Mouse (Mus musculus): ENCODE measurements at regions not wholly inside any gene's neighbourhood (a gene's known extent, or its start where the extent isn't known, plus 50 kb on each side); places are given as distances from the start of the nearest gene placed in this dataset.

GRCm38 (mm10) chr1:55807028-55807427 is 401.3 kb downstream of the Plcl1 start:
- H3K36me3 ChIP-seq: no peaks in the 10 kb centered on the region
- ATAC-seq (ENCODE audit: low FRiP score, low read depth): no peak
- H3K9ac ChIP-seq: no peak overlapping the region
- H3K27ac ChIP-seq (replicated peaks): no peak overlapping the region
- H3K4me1 ChIP-seq (replicated peaks): no peaks in the 10 kb centered on the region
- H3K4me3 ChIP-seq: no peak overlapping the region
- no peaks in the 10 kb centered on the region for H3K9me3 ChIP-seq
- H3K4me2 ChIP-seq: no peak overlapping the region
- WGBS: 76% methylated on average over 5 of the region's 5 CpGs
- H3K27me3 ChIP-seq: no peaks in the 10 kb centered on the region

DNA sequence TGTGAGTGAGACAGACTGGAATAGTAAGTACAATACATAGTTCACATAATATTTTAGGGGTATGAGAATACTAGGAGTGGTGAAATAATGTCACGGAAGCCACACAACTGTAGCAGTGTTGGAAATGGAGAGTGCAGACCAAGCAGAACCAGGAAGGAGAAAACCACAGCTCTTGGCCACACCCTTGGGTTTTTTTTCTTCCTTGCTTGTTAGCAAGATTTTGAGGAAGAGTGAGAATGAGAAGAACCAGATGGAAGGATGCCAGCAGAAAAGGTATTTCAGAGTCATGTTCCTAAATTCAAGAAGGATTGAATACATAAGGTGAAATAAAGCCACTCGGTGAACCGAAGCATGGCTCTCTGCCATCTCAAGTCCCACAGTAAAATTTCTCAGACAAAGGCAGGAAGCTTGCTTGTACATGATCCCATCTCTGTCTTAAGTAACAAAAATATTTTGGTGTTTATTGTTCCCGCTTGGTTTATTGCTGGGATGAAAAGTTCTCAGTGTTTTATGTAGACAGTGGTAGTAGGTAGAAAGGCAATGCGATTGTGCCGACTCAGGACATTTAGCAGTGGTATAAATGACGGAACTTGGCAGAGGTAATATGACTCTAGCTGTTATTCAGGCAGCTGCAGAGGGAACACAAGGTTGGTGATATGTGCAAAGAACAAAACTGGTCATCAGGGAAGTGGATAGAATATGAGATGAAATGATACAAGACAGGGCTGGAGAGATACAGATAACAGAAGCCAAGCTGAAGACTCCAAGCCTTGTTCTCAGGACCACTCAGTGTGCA is 403.2 kb downstream of the Plcl1 start:
- Histone ChIP-seq H3K9ac (no peak overlapping the region), H3K4me2 (no peak overlapping the region), H3K4me3 (no peak overlapping the region), H3K27ac (replicated peaks) (no peak overlapping the region), H3K27me3 (no peaks in the 10 kb centered on the region), H3K9me3 (no peaks in the 10 kb centered on the region), H3K4me1 (replicated peaks) (no peaks in the 10 kb centered on the region), H3K36me3 (no peaks in the 10 kb centered on the region)
- WGBS: 83% methylated on average over 7 of the region's 7 CpGs
- ATAC-seq (ENCODE audit: low FRiP score, low read depth): no peak

- H3K9ac ChIP-seq: no peak overlapping the region
- H3K9me3 ChIP-seq: no peaks in the 10 kb centered on the region
- H3K4me1 ChIP-seq (replicated peaks): no peaks in the 10 kb centered on the region
- no peak overlapping the region for H3K4me3 ChIP-seq
- no peaks in the 10 kb centered on the region for H3K36me3 ChIP-seq
- no peak overlapping the region for H3K27ac ChIP-seq (replicated peaks)
- H3K4me2 ChIP-seq: no peak overlapping the region
- H3K27me3 ChIP-seq: no peaks in the 10 kb centered on the region
- 81% methylated on average over 1 of the region's 1 CpGs for WGBS
- ATAC-seq (ENCODE audit: low FRiP score, low read depth): no peak
Observed at GRCm38 (mm10) chr1:55812486-55812885, 406.8 kb downstream of the Plcl1 start.

DNA sequence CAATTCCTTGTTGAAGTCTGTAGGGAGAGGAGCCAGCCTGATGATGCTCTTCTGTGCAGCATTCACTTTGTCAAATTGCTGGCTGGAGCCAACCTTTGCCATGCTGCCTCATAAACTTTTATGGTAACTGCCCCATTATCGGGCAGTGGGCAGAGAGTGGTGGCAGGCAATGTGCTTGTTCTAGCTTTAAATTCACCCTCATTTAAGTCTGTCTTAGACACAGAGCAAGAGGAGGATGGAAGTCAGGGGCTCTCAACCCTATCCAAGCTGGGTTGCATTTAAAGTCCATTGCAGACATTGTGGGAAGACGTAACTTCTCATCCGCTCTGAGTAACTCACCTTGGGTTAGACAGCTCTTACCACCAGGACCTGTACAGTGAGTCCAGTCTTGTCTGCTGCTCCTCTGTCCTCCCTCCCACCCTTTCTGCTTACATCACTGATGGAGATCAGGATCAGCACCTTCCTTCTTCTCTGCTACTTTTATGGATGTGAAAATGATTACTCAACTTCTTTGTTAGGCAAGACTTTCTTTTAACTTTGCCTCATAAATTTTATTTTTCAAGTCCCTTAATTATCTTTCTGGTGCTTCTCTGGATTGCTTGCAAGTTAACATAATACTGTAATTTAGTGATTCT is 415.3 kb downstream of the Plcl1 start:
- H3K4me2 ChIP-seq: no peak overlapping the region
- H3K4me1 ChIP-seq (replicated peaks): no peaks in the 10 kb centered on the region
- no peak overlapping the region for H3K9ac ChIP-seq
- no peak overlapping the region for H3K27ac ChIP-seq (replicated peaks)
- no peaks in the 10 kb centered on the region for H3K27me3 ChIP-seq
- no peak overlapping the region for H3K4me3 ChIP-seq
- ATAC-seq (ENCODE audit: low FRiP score, low read depth): no peak
- WGBS: 93% methylated on average over 3 of the region's 3 CpGs
- H3K9me3 ChIP-seq: no peaks in the 10 kb centered on the region
- no peaks in the 10 kb centered on the region for H3K36me3 ChIP-seq

GRCm38 (mm10) chr1:55822599-55822998 is 416.9 kb downstream of the Plcl1 start:
- Histone ChIP-seq H3K27ac (replicated peaks) (no peak overlapping the region), H3K36me3 (no peaks in the 10 kb centered on the region), H3K9me3 (no peaks in the 10 kb centered on the region), H3K4me1 (replicated peaks) (no peaks in the 10 kb centered on the region), H3K4me2 (no peak overlapping the region), H3K9ac (no peak overlapping the region), H3K4me3 (no peak overlapping the region), H3K27me3 (no peaks in the 10 kb centered on the region)
- 90% methylated on average over 4 of the region's 4 CpGs for WGBS
- no peak for ATAC-seq (ENCODE audit: low FRiP score, low read depth)

DNA sequence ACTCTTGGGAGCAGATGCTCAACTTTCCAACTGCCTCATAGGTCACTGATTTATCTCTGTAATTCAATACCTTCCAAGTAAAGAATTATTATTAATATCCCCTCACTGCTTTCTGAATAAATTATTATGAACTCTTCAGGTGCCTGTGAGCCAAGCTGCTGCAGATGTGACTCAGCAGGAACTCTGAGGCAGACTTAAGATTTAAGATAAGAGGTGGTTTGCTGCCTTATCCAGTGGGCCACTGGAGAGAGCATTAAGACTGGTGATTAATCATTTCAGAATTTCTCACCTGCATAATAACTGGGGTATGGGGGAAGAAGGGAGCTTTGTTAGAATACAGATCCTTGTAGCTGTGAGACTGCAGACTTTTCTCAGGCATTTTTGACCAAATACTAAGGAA is 421.5 kb downstream of the Plcl1 start:
- Histone ChIP-seq H3K4me1 (replicated peaks) (no peaks in the 10 kb centered on the region), H3K36me3 (no peaks in the 10 kb centered on the region), H3K27ac (replicated peaks) (no peak overlapping the region), H3K4me3 (no peak overlapping the region), H3K9me3 (no peaks in the 10 kb centered on the region), H3K9ac (no peak overlapping the region), H3K27me3 (no peaks in the 10 kb centered on the region), H3K4me2 (no peak overlapping the region)
- no peak for ATAC-seq (ENCODE audit: low FRiP score, low read depth)

GRCm38 (mm10) chr1:55835281-55835680 is 429.6 kb downstream of the Plcl1 start:
- H3K9me3 ChIP-seq: no peaks in the 10 kb centered on the region
- H3K27ac ChIP-seq (replicated peaks): no peak overlapping the region
- H3K27me3 ChIP-seq: no peaks in the 10 kb centered on the region
- H3K9ac ChIP-seq: no peak overlapping the region
- H3K36me3 ChIP-seq: no peaks in the 10 kb centered on the region
- no peak overlapping the region for H3K4me3 ChIP-seq
- WGBS: 87% methylated on average over 3 of the region's 3 CpGs
- no peaks in the 10 kb centered on the region for H3K4me1 ChIP-seq (replicated peaks)
- ATAC-seq (ENCODE audit: low FRiP score, low read depth): no peak
- H3K4me2 ChIP-seq: no peak overlapping the region

DNA sequence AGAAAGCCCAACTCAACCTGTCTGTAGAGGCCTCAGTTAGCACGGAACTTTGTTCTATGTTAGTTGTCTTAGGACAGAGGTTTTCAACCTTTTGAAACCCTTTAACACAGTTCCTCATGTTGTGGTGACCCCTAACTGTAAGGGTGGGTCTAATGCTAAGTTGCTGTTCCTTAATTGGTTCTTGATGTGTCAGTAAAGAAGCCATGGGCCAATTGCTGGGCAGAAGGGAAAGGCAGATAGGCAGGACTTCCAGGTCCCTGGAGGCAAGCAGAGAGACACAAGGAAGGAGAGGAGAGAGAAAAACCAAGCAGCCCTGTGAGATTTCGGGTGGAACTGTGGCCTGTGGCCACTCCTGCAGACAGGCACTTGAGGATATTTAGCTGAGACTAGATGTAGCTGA is 431.0 kb downstream of the Plcl1 start:
- Histone ChIP-seq H3K4me1 (replicated peaks) (no peaks in the 10 kb centered on the region), H3K27me3 (no peaks in the 10 kb centered on the region), H3K9ac (no peak overlapping the region), H3K27ac (replicated peaks) (no peak overlapping the region), H3K36me3 (no peaks in the 10 kb centered on the region), H3K4me3 (no peak overlapping the region), H3K4me2 (no peak overlapping the region), H3K9me3 (no peaks in the 10 kb centered on the region)
- WGBS: 82% methylated on average over 2 of the region's 2 CpGs
- ATAC-seq (ENCODE audit: low FRiP score, low read depth): no peak

GRCm38 (mm10) chr1:55837366-55837765 is 431.6 kb downstream of the Plcl1 start:
- Histone ChIP-seq H3K27ac (replicated peaks) (no peak overlapping the region), H3K27me3 (no peaks in the 10 kb centered on the region), H3K9me3 (no peaks in the 10 kb centered on the region), H3K4me2 (no peak overlapping the region), H3K4me1 (replicated peaks) (no peaks in the 10 kb centered on the region), H3K4me3 (no peak overlapping the region), H3K9ac (no peak overlapping the region), H3K36me3 (no peaks in the 10 kb centered on the region)
- no peak for ATAC-seq (ENCODE audit: low FRiP score, low read depth)

DNA sequence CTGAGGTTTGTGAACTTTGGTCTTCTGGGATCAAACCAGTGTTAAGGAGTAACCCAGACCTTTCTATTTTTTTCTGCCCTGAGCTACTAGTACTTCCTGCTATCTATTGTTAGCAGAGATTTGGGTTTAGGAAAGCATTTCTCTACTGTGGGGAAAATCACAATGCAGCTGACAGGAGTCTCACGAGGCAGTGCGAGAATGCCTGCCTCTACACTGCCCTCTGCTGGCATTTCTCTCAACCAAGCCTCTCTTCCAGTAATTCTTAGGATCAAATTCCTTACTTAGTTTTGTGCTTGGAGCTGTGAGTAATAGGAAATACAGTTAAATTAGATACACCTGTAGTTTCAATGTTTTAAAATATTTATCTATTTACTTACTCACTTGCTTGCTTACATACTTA is 432.4 kb downstream of the Plcl1 start:
- Histone ChIP-seq H3K9ac (no peak overlapping the region), H3K27me3 (no peaks in the 10 kb centered on the region), H3K4me2 (no peak overlapping the region), H3K9me3 (no peaks in the 10 kb centered on the region), H3K27ac (replicated peaks) (no peak overlapping the region), H3K4me3 (no peak overlapping the region), H3K4me1 (replicated peaks) (no peaks in the 10 kb centered on the region), H3K36me3 (no peaks in the 10 kb centered on the region)
- no peak; the same call in 1 of the 2 replicates for ATAC-seq (ENCODE audit: low FRiP score, low read depth)
- 6% methylated on average over 2 of the region's 2 CpGs for WGBS

- no peaks in the 10 kb centered on the region for H3K36me3 ChIP-seq
- no peak overlapping the region for H3K27ac ChIP-seq (replicated peaks)
- H3K4me3 ChIP-seq: no peak overlapping the region
- no peaks in the 10 kb centered on the region for H3K27me3 ChIP-seq
- no peak overlapping the region for H3K4me2 ChIP-seq
- H3K9me3 ChIP-seq: no peaks in the 10 kb centered on the region
- H3K9ac ChIP-seq: no peak overlapping the region
- no peaks in the 10 kb centered on the region for H3K4me1 ChIP-seq (replicated peaks)
- 55% methylated on average over 3 of the region's 3 CpGs for WGBS
- ATAC-seq (ENCODE audit: low FRiP score, low read depth): peak; percentile 63
Observed at GRCm38 (mm10) chr1:55848806-55849205, 443.1 kb downstream of the Plcl1 start.

GRCm38 (mm10) chr1:55852354-55852753 is 446.6 kb downstream of the Plcl1 start:
- Histone ChIP-seq H3K27me3 (no peaks in the 10 kb centered on the region), H3K27ac (replicated peaks) (no peak overlapping the region), H3K9me3 (no peaks in the 10 kb centered on the region), H3K4me1 (replicated peaks) (no peaks in the 10 kb centered on the region), H3K4me3 (no peak overlapping the region), H3K9ac (no peak overlapping the region), H3K4me2 (no peak overlapping the region), H3K36me3 (no peaks in the 10 kb centered on the region)
- no peak for ATAC-seq (ENCODE audit: low FRiP score, low read depth)

- Histone ChIP-seq H3K27ac (replicated peaks) (no peak overlapping the region), H3K4me2 (no peak overlapping the region), H3K9ac (no peak overlapping the region), H3K4me3 (no peak overlapping the region), H3K4me1 (replicated peaks) (no peaks in the 10 kb centered on the region), H3K36me3 (no peaks in the 10 kb centered on the region), H3K9me3 (no peaks in the 10 kb centered on the region), H3K27me3 (no peaks in the 10 kb centered on the region)
- 92% methylated on average over 3 of the region's 3 CpGs for WGBS
- no peak for ATAC-seq (ENCODE audit: low FRiP score, low read depth)
Observed at GRCm38 (mm10) chr1:55859113-55859512, 453.4 kb downstream of the Plcl1 start.
